Mouse (Mus musculus): Measurements from ENCODE around the gene Tnni3k.

- TF ChIP-seq CTCF (IDR thresholded peaks at IDR 0.05; ENCODE audit: low read depth) (no peak), EP300 (IDR thresholded peaks at IDR 0.05; ENCODE audit: low read depth) (no peak)
Observed at GRCm38 (mm10) chr3:155001056-155001455, 54.2 kb downstream of the Tnni3k start.

Measured in liver, embryonic 14.5 days (tissue).